Mouse (Mus musculus) lung, postnatal 0 days (tissue): ENCODE results near the gene Itprid1. TPM values are rescaled to one million over a fixed set of nuclear protein-coding genes. Genes with fewer than 3 reads are reported as not detected.

Experiments
- ATAC-seq: fragments of 200-750 bp; cut with Nextera tagmentation; 2 replicates; pipeline ENCODE4 v1.8.0; 2017; ENCODE audit warnings: moderate library complexity
- DNase-seq: peaks from one replicate; pipeline ENCODE4 v3.0.0-alpha.2; 2016; ENCODE audit warnings: low spot score
- H3K27ac ChIP-seq: fragments of 300-500 bp; sonication (generic); 2 replicates; pipeline ENCODE4 v1.5.1; 2014; ENCODE audit warnings: antibody characterized with exemption, mild to moderate bottlenecking, low read length, mixed read lengths
- H3K27me3 ChIP-seq: fragments of 300-500 bp; sonication (generic); replicated peaks from 2 replicates; pipeline ENCODE4 v1.6.1; 2014; ENCODE audit warnings: low read length, mixed read lengths; ENCODE audit not compliant: insufficient read depth
- H3K36me3 ChIP-seq: fragments of 300-500 bp; sonication (generic); 2 replicates; pipeline ENCODE4 v1.6.1; 2014; ENCODE audit warnings: low read length, mixed read lengths; ENCODE audit not compliant: insufficient read depth
- H3K4me1 ChIP-seq: fragments of 300-500 bp; sonication (generic); 2 replicates; pipeline ENCODE4 v1.6.1; 2014; ENCODE audit warnings: antibody characterized with exemption, low read depth, low read length, mixed read lengths; ENCODE audit not compliant: insufficient read depth
- H3K4me2 ChIP-seq: fragments of 300-500 bp; sonication (generic); replicated peaks from 2 replicates; pipeline ENCODE4 v1.6.1; 2014; ENCODE audit warnings: low read depth, mild to moderate bottlenecking, low read length, moderate library complexity, mixed read lengths
- H3K4me3 ChIP-seq: fragments of 300-500 bp; sonication (generic); 2 replicates; pipeline ENCODE4 v1.5.1; 2014; ENCODE audit warnings: low read depth, low read length
- H3K9ac ChIP-seq: fragments of 300-500 bp; sonication (generic); replicated peaks from 2 replicates; pipeline ENCODE4 v1.6.1; 2014; ENCODE audit warnings: low read depth, mild to moderate bottlenecking
- H3K9me3 ChIP-seq: fragments of 300-500 bp; sonication (generic); 2 replicates; pipeline ENCODE4 v1.6.1; 2016; ENCODE audit warnings: low read length, mixed read lengths
- CTCF ChIP-seq: IDR thresholded peaks from 2 replicates; pipeline ENCODE4 v1.5.1; 2016; ENCODE audit warnings: antibody characterized with exemption, mild to moderate bottlenecking
- EP300 ChIP-seq: IDR thresholded peaks from 2 replicates; pipeline ENCODE4 v1.6.1; 2016; ENCODE audit warnings: antibody characterized with exemption, mild to moderate bottlenecking, control low read depth
- whole genome bisulfite sequencing: fragments of 180-500 bp; shearing (Covaris S2); extraction: QIAGEN DNeasy Blood & Tissue Kit; methylation state at CpG from one replicate; pipeline ENCODE4 v1.1.7; 2014; 5-methylcytosine and 5-hydroxymethylcytosine counted together
- polyA plus RNA-seq: library from polyadenylated mRNA; unstranded; fragments of >200 nt; fragmentation: Nextera tagmentation; extraction: Ambion mirVana; gene quantifications from 2 replicates; pipeline ENCODE4 v1.2.1, GENCODE M21; 2015

The Itprid1 gene
- polyA plus RNA-seq, 1 experiment from 2014 or later = 0.49 TPM

- ATAC-seq = no peak
Measured at GRCm38 (mm10) chr6:55865206-55865605, 28.5 kb downstream of the Itprid1 start.

GRCm38 (mm10) chr6:55879356-55879960 lies 42.8 kb downstream of the Itprid1 start:
- no peaks in the 10 kb centered on the region for H3K4me1 ChIP-seq
- H3K27ac ChIP-seq = no peak overlapping the region
- ATAC-seq = no peak
- H3K4me2 ChIP-seq = no peak overlapping the region
- 38% methylated on average over 5 of the region's 5 CpGs for WGBS
- H3K4me3 ChIP-seq = no peak overlapping the region
- no peak overlapping the region for H3K9ac ChIP-seq
- no peak for DNase-seq
- no peaks in the 10 kb centered on the region for H3K27me3 ChIP-seq
- TF ChIP-seq CTCF = no peak
- TF ChIP-seq EP300 = no peak
- no peaks in the 10 kb centered on the region for H3K36me3 ChIP-seq
- no peaks in the 10 kb centered on the region for H3K9me3 ChIP-seq

More at GRCm38 (mm10) chr6:55865206-55865605, 28.5 kb downstream of the Itprid1 start:
- Histone ChIP-seq H3K4me2 (no peak overlapping the region), H3K27ac (no peak overlapping the region), H3K27me3 (no peaks in the 10 kb centered on the region), H3K36me3 (no peaks in the 10 kb centered on the region), H3K4me1 (no peaks in the 10 kb centered on the region), H3K9me3 (no peaks in the 10 kb centered on the region), H3K9ac (no peak overlapping the region), H3K4me3 (no peak overlapping the region)
- no peak for DNase-seq
- WGBS = 62% methylated on average over 2 of the region's 2 CpGs
- TF ChIP-seq EP300 (no peak), CTCF (no peak)

GRCm38 (mm10) chr6:55880886-55881285 lies 44.2 kb downstream of the Itprid1 start:
- Histone ChIP-seq H3K4me1 (no peaks in the 10 kb centered on the region), H3K27me3 (no peaks in the 10 kb centered on the region), H3K36me3 (no peaks in the 10 kb centered on the region), H3K27ac (no peak overlapping the region), H3K9ac (no peak overlapping the region), H3K4me2 (no peak overlapping the region), H3K4me3 (no peak overlapping the region), H3K9me3 (no peaks in the 10 kb centered on the region)
- TF ChIP-seq CTCF (no peak), EP300 (no peak)
- DNase-seq (no peak), ATAC-seq (no peak)
- WGBS = 11% methylated on average over 3 of the region's 3 CpGs

GRCm38 (mm10) chr6:55887598-55887997 lies 50.9 kb downstream of the Itprid1 start:
- TF ChIP-seq EP300 (no peak), CTCF (no peak)
- Histone ChIP-seq H3K9ac (no peak overlapping the region), H3K27ac (no peak overlapping the region), H3K9me3 (no peaks in the 10 kb centered on the region), H3K4me1 (no peaks in the 10 kb centered on the region), H3K4me3 (no peak overlapping the region), H3K27me3 (no peaks in the 10 kb centered on the region), H3K4me2 (no peak overlapping the region), H3K36me3 (no peaks in the 10 kb centered on the region)
- WGBS = 76% methylated on average over 1 of the region's 1 CpGs
- ATAC-seq (no peak), DNase-seq (no peak)

GRCm38 (mm10) chr6:55901568-55902328 lies 65.1 kb downstream of the Itprid1 start:
- Histone ChIP-seq H3K4me3 (no peak overlapping the region), H3K27ac (no peak overlapping the region), H3K27me3 (no peaks in the 10 kb centered on the region), H3K9ac (no peak overlapping the region), H3K36me3 (no peaks in the 10 kb centered on the region), H3K9me3 (no peaks in the 10 kb centered on the region), H3K4me2 (no peak overlapping the region), H3K4me1 (no peaks in the 10 kb centered on the region)
- DNase-seq (no peak), ATAC-seq (no peak)
- 77% methylated on average over 5 of the region's 5 CpGs for WGBS
- TF ChIP-seq CTCF (no peak), EP300 (no peak)

- ATAC-seq (no peak), DNase-seq (no peak)
- H3K27me3 ChIP-seq = no peaks in the 10 kb centered on the region
- no peak overlapping the region for H3K4me3 ChIP-seq
- H3K36me3 ChIP-seq = no peaks in the 10 kb centered on the region
- no peak overlapping the region for H3K27ac ChIP-seq
- H3K9ac ChIP-seq = no peak overlapping the region
- no peak overlapping the region for H3K4me2 ChIP-seq
- H3K4me1 ChIP-seq = no peaks in the 10 kb centered on the region
- H3K9me3 ChIP-seq = no peaks in the 10 kb centered on the region
- 71% methylated on average over 1 of the region's 1 CpGs for WGBS
- no peak for TF ChIP-seq EP300
- no peak for TF ChIP-seq CTCF
Measured at GRCm38 (mm10) chr6:55902329-55902605, 65.6 kb downstream of the Itprid1 start.
